Mouse (Mus musculus): Measurements from ENCODE around the gene Foxk2.
"Not testable (repeated sequence)": the region's sequence is repeated elsewhere in the genome, so short reads cannot be mapped to it uniquely, and the experiment has no call there.

Gene Foxk2

GRCm38 (mm10) chr11:121282911-121283310, 23.1 kb downstream of the Foxk2 start:
- DNase-seq (ENCODE audit: low read depth) = no peak

GRCm38 (mm10) chr11:121289859-121290258, 30.1 kb downstream of the Foxk2 start:
- DNase-seq (ENCODE audit: low read depth) = peak; percentile 35

- no peak for DNase-seq (ENCODE audit: low read depth)
These were observed 35.0 kb downstream of the Foxk2 start for GRCm38 (mm10) chr11:121294771-121295170.

GRCm38 (mm10) chr11:121298493-121298892, 38.7 kb downstream of the Foxk2 start:
- no peak for DNase-seq (ENCODE audit: low read depth)

- DNase-seq (ENCODE audit: low read depth) = no peak
These were observed 40.5 kb downstream of the Foxk2 start for GRCm38 (mm10) chr11:121300265-121300664.

GRCm38 (mm10) chr11:121305371-121305770, 45.6 kb downstream of the Foxk2 start:
- DNase-seq (ENCODE audit: low read depth) = no peak

- no peak for DNase-seq (ENCODE audit: low read depth)
These were observed 46.8 kb downstream of the Foxk2 start for GRCm38 (mm10) chr11:121306608-121307007.

- not testable (repeated sequence) for DNase-seq (ENCODE audit: low read depth)
These were observed 47.9 kb downstream of the Foxk2 start for GRCm38 (mm10) chr11:121307712-121308111.

GRCm38 (mm10) chr11:121326034-121326433, 66.2 kb downstream of the Foxk2 start:
- DNase-seq (ENCODE audit: low read depth) = no peak

GRCm38 (mm10) chr11:121326681-121327080, 66.9 kb downstream of the Foxk2 start:
- DNase-seq (ENCODE audit: low read depth) = no peak

- DNase-seq (ENCODE audit: low read depth) = no peak
These were observed 68.4 kb downstream of the Foxk2 start for GRCm38 (mm10) chr11:121328206-121328605.

GRCm38 (mm10) chr11:121328619-121329018, 68.8 kb downstream of the Foxk2 start:
- no peak for DNase-seq (ENCODE audit: low read depth)

GRCm38 (mm10) chr11:121331641-121332040, 71.9 kb downstream of the Foxk2 start:
- DNase-seq (ENCODE audit: low read depth) = no peak

GRCm38 (mm10) chr11:121339647-121340046, 79.9 kb downstream of the Foxk2 start:
- no peak for DNase-seq (ENCODE audit: low read depth)

- no peak for DNase-seq (ENCODE audit: low read depth)
These were observed 80.5 kb downstream of the Foxk2 start for GRCm38 (mm10) chr11:121340287-121340686.

GRCm38 (mm10) chr11:121342423-121342822, 82.6 kb downstream of the Foxk2 start:
- DNase-seq (ENCODE audit: low read depth) = not testable (repeated sequence)

GRCm38 (mm10) chr11:121347036-121347435, 87.2 kb downstream of the Foxk2 start:
- no peak for DNase-seq (ENCODE audit: low read depth)

- no peak for DNase-seq (ENCODE audit: low read depth)
These were observed 88.4 kb downstream of the Foxk2 start for GRCm38 (mm10) chr11:121348166-121348565.

- DNase-seq (ENCODE audit: low read depth) = not testable (repeated sequence)
These were observed 88.9 kb downstream of the Foxk2 start for GRCm38 (mm10) chr11:121348727-121349126.

- DNase-seq (ENCODE audit: low read depth) = peak; percentile 42
These were observed 93.7 kb downstream of the Foxk2 start for GRCm38 (mm10) chr11:121353326-121354090.

- peak; percentile 98 for DNase-seq (ENCODE audit: low read depth)
These were observed 94.4 kb downstream of the Foxk2 start, which contains the start of gene Wdr45b for GRCm38 (mm10) chr11:121354091-121354707. Gene Wdr45b, minus strand, starts transcription at chr11:121354445.

All from NIH3T3 (cell line).